Mouse (Mus musculus): Measurements from ENCODE around the gene Larp1. TPM values are rescaled to one million over a fixed set of nuclear protein-coding genes. Genes with fewer than 3 reads are reported as not detected.
"Not testable (repeated sequence)": the region's sequence is repeated elsewhere in the genome, so short reads cannot be mapped to it uniquely, and the experiment has no call there.

Gene Larp1
- polyA plus RNA-seq, 1 experiment from 2014 or later, result 25.2 TPM

- 0 out of 2 replicates have a peak, but pooled peaks cover 2% of the 10 kb centered on the region for H3K27me3 ChIP-seq (replicated peaks; ENCODE audit: control insufficient read depth, insufficient read depth, low read length)
- DNase-seq (ENCODE audit: low spot score) (peak; percentile 51), ATAC-seq (replicated peaks; ENCODE audit: low FRiP score, low TSS enrichment, low read depth) (no peak)
- H3K9me3 ChIP-seq (ENCODE audit: control insufficient read depth, low read length), result no peaks in the 10 kb centered on the region
- H3K4me3 ChIP-seq (ENCODE audit: low read depth, low read length), result 0 out of 2 replicates have a peak overlapping the region, but pooled peaks have one; percentile 10
- peaks cover 7% of the 10 kb centered on the region for H3K4me1 ChIP-seq (replicated peaks; ENCODE audit: control insufficient read depth, insufficient read depth, low read length)
- WGBS, result 44% methylated on average over 4 of the region's 4 CpGs
- peak overlapping the region; percentile 43 for H3K4me2 ChIP-seq (ENCODE audit: low read length)
- H3K27ac ChIP-seq (ENCODE audit: low read depth), result no peak overlapping the region
- H3K9ac ChIP-seq (ENCODE audit: low read length), result no peak overlapping the region
- H3K36me3 ChIP-seq (ENCODE audit: control insufficient read depth, insufficient read depth, low read length), result no peaks in the 10 kb centered on the region
Observed at GRCm38 (mm10) chr11:58092541-58092940, 83.7 kb downstream of the Larp1 start.

- Histone ChIP-seq H3K9ac (ENCODE audit: low read length) (no peak within 1 kb of the TSS), H3K27me3 (replicated peaks; ENCODE audit: control insufficient read depth, insufficient read depth, low read length) (0 out of 2 replicates have a peak, but pooled peaks cover 4% of the 10 kb centered on the region), H3K9me3 (ENCODE audit: control insufficient read depth, low read length) (no peaks in the 10 kb centered on the region), H3K4me1 (replicated peaks; ENCODE audit: control insufficient read depth, insufficient read depth, low read length) (peaks cover 7% of the 10 kb centered on the region), H3K4me2 (ENCODE audit: low read length) (peak within 1 kb of the TSS; percentile 43), H3K36me3 (ENCODE audit: control insufficient read depth, insufficient read depth, low read length) (no peaks in the 10 kb centered on the region), H3K27ac (ENCODE audit: low read depth) (no peak within 1 kb of the TSS), H3K4me3 (ENCODE audit: low read depth, low read length) (0 out of 2 replicates have a peak within 1 kb of the TSS, but pooled peaks have one; percentile 10)
- DNase-seq (ENCODE audit: low spot score) (peak; percentile 61), ATAC-seq (replicated peaks; ENCODE audit: low FRiP score, low TSS enrichment, low read depth) (0 out of 2 replicates have a peak, but pooled peaks have one; percentile 21)
- WGBS, result 15% methylated on average over 12 of the region's 12 CpGs
Observed at GRCm38 (mm10) chr11:58093021-58093528, 84.2 kb downstream of the Larp1 start, which contains the start of gene Gm12248. Gene Gm12248 (minus strand): TSS chr11:58093134.

DNA sequence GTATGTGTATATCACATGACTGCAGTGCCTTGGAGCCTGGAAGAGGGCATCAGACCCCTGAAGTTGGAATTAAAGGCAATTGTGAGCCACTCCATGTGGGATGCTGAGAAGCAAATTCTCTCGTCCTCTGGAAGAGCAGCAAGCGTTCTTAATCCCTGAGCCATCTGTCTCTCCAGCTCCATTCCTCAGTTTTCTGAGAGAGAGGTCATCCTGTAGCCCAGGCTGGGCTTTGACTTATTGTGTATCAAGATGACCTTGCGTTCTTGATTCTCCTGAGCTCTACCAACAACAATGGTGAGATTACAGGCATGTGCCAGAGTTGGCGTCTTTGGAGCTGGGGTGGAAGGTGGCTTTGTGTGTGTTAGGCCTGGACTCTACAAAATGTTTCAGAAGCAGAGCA is 85.9 kb downstream of the Larp1 start:
- Histone ChIP-seq H3K4me1 (replicated peaks; ENCODE audit: control insufficient read depth, insufficient read depth, low read length) (peaks cover 7% of the 10 kb centered on the region), H3K36me3 (ENCODE audit: control insufficient read depth, insufficient read depth, low read length) (no peaks in the 10 kb centered on the region), H3K9me3 (ENCODE audit: control insufficient read depth, low read length) (no peaks in the 10 kb centered on the region), H3K9ac (ENCODE audit: low read length) (no peak overlapping the region), H3K4me2 (ENCODE audit: low read length) (no peak overlapping the region), H3K27ac (ENCODE audit: low read depth) (no peak overlapping the region), H3K27me3 (replicated peaks; ENCODE audit: control insufficient read depth, insufficient read depth, low read length) (0 out of 2 replicates have a peak, but pooled peaks cover 4% of the 10 kb centered on the region), H3K4me3 (ENCODE audit: low read depth, low read length) (no peak overlapping the region)
- no peak for ATAC-seq (replicated peaks; ENCODE audit: low FRiP score, low TSS enrichment, low read depth)
- no peak for DNase-seq (ENCODE audit: low spot score)
- WGBS, result 78% methylated on average over 4 of the region's 4 CpGs

- no peaks in the 10 kb centered on the region for H3K9me3 ChIP-seq (ENCODE audit: control insufficient read depth, low read length)
- ATAC-seq (replicated peaks; ENCODE audit: low FRiP score, low TSS enrichment, low read depth) (no peak), DNase-seq (ENCODE audit: low spot score) (no peak)
- WGBS, result 90% methylated on average over 1 of the region's 1 CpGs
- no peak overlapping the region for H3K9ac ChIP-seq (ENCODE audit: low read length)
- H3K4me3 ChIP-seq (ENCODE audit: low read depth, low read length), result no peak overlapping the region
- H3K27me3 ChIP-seq (replicated peaks; ENCODE audit: control insufficient read depth, insufficient read depth, low read length), result 0 out of 2 replicates have a peak, but pooled peaks cover 4% of the 10 kb centered on the region
- no peaks in the 10 kb centered on the region for H3K36me3 ChIP-seq (ENCODE audit: control insufficient read depth, insufficient read depth, low read length)
- H3K4me1 ChIP-seq (replicated peaks; ENCODE audit: control insufficient read depth, insufficient read depth, low read length), result peaks cover 7% of the 10 kb centered on the region
- no peak overlapping the region for H3K4me2 ChIP-seq (ENCODE audit: low read length)
- no peak overlapping the region for H3K27ac ChIP-seq (ENCODE audit: low read depth)
Observed at GRCm38 (mm10) chr11:58095561-58095960, 86.7 kb downstream of the Larp1 start.

DNA sequence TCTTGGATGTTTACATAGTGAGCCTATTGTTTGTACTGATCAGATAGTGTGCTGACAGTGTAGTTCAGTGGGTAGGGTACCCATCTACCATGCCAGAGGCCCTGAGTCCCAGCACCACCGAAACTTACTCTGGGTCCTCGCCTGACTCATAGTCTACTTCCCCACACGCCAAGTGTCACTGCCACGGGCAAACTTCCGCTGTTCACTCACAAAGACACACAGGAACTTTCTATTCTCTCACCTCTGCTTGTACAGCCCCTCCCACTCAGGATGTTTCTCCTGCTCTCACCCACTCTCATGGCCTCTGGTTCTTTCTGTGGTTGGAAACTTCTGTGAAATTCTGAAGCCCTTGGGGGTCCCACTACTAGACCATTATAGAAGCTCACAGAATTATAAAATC is 87.3 kb downstream of the Larp1 start:
- H3K4me3 ChIP-seq (ENCODE audit: low read depth, low read length), result no peak overlapping the region
- no peak overlapping the region for H3K27ac ChIP-seq (ENCODE audit: low read depth)
- ATAC-seq (replicated peaks; ENCODE audit: low FRiP score, low TSS enrichment, low read depth) (no peak), DNase-seq (ENCODE audit: low spot score) (no peak)
- H3K4me2 ChIP-seq (ENCODE audit: low read length), result no peak overlapping the region
- H3K4me1 ChIP-seq (replicated peaks; ENCODE audit: control insufficient read depth, insufficient read depth, low read length), result peaks cover 7% of the 10 kb centered on the region
- no peaks in the 10 kb centered on the region for H3K9me3 ChIP-seq (ENCODE audit: control insufficient read depth, low read length)
- 82% methylated on average over 5 of the region's 5 CpGs for WGBS
- no peaks in the 10 kb centered on the region for H3K36me3 ChIP-seq (ENCODE audit: control insufficient read depth, insufficient read depth, low read length)
- no peak overlapping the region for H3K9ac ChIP-seq (ENCODE audit: low read length)
- H3K27me3 ChIP-seq (replicated peaks; ENCODE audit: control insufficient read depth, insufficient read depth, low read length), result 0 out of 2 replicates have a peak, but pooled peaks cover 4% of the 10 kb centered on the region

DNA sequence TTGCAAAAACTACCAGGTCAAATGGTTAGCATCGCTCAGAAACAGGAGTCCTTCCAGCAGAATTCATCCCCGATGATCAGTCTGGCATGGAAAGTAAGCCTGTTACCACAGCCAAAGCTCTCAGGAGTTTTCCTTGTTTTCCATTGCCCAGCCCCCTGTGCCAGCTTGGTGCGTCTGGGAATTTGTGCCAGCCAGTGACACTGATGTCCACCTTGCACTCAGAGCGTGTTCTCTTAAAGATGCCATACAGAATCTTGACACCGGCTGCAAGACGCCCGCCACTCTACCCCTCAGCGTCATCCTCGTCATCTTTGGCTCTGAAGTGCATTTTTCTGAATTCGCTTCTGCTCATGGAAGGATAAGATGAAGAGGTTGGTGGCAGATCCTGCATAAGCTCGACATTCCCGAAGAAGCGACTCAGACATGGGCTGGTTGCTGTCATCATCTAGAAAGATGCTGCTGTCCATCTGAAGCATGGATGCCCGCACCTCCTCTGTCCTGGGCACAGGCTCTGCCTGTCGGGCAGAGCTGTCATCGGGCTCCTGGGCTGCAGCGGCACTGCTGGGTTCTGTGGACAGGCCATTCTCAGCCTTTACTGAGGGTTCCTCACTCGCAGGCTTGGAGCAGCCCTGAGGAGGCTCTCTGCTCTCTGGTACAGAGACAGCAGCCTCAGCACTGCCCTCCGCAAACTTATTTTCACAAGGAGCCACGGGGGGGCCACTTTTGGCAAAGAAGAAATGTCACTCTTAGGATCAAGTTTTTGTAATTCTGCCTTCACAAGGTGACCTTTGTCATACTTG is 88.2 kb downstream of the Larp1 start:
- DNase-seq (ENCODE audit: low spot score) (no peak), ATAC-seq (replicated peaks; ENCODE audit: low FRiP score, low TSS enrichment, low read depth) (no peak)
- H3K4me2 ChIP-seq (ENCODE audit: low read length), result peak overlapping the region; percentile 73
- H3K4me1 ChIP-seq (replicated peaks; ENCODE audit: control insufficient read depth, insufficient read depth, low read length), result peaks cover 7% of the 10 kb centered on the region
- no peaks in the 10 kb centered on the region for H3K9me3 ChIP-seq (ENCODE audit: control insufficient read depth, low read length)
- no peak overlapping the region for H3K27ac ChIP-seq (ENCODE audit: low read depth)
- 0 out of 2 replicates have a peak, but pooled peaks cover 4% of the 10 kb centered on the region for H3K27me3 ChIP-seq (replicated peaks; ENCODE audit: control insufficient read depth, insufficient read depth, low read length)
- peak overlapping the region; percentile 35; the same call in 1 of the 2 replicates for H3K4me3 ChIP-seq (ENCODE audit: low read depth, low read length)
- 59% methylated on average over 20 of the region's 20 CpGs for WGBS
- no peak overlapping the region for H3K9ac ChIP-seq (ENCODE audit: low read length)
- no peaks in the 10 kb centered on the region for H3K36me3 ChIP-seq (ENCODE audit: control insufficient read depth, insufficient read depth, low read length)

DNA sequence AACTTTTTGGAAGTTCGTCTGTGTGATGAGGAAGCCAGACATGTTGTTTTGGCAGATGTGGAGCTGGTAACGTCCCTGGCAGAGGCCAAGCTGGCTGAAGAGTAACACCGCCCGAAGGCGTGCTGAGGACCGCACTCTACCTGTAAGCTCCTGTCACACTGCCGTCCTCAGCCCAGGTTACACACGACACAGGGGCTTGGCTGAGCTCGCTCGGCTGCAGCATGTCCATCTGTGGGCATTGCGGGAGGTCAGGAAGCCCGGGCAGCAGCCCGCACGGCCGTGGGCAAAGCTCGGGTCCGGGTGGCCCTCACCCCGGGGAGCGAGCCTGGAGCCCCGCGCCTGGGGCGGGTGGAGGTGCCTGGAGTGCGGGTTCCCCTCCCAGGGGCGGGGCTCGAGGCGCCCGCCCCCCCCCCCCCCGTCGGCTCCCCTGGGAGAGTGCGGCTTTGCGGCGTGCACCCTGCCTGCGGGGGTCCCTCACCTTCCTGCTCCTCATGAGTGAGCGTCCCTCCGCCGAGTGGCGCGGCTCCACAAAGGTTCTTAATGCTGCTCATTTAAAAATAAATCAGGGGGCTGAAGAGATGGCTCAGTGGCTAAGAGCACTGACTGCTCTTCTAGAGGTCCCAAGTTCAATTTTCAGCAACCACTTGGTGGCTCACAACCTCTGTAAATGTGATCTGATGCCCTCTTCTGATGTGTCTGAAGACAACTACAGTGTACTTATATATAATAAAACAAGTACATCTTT is 88.9 kb downstream of the Larp1 start:
- WGBS, result 3% methylated on average over 31 of the region's 38 CpGs
- DNase-seq (ENCODE audit: low spot score), result no peak
- Histone ChIP-seq H3K27me3 (replicated peaks; ENCODE audit: control insufficient read depth, insufficient read depth, low read length) (0 out of 2 replicates have a peak, but pooled peaks cover 4% of the 10 kb centered on the region), H3K4me3 (ENCODE audit: low read depth, low read length) (peak overlapping the region; percentile 35), H3K27ac (ENCODE audit: low read depth) (no peak overlapping the region), H3K9ac (ENCODE audit: low read length) (peak overlapping the region; percentile 35; the same call in 1 of the 2 replicates), H3K36me3 (ENCODE audit: control insufficient read depth, insufficient read depth, low read length) (no peaks in the 10 kb centered on the region), H3K4me2 (ENCODE audit: low read length) (peak overlapping the region; percentile 73), H3K4me1 (replicated peaks; ENCODE audit: control insufficient read depth, insufficient read depth, low read length) (peaks cover 6% of the 10 kb centered on the region), H3K9me3 (ENCODE audit: control insufficient read depth, low read length) (no peaks in the 10 kb centered on the region)
- ATAC-seq (replicated peaks; ENCODE audit: low FRiP score, low TSS enrichment, low read depth), result 0 out of 2 replicates have a peak, but pooled peaks have one; percentile 34

- H3K9ac ChIP-seq (ENCODE audit: low read length); DNase-seq (ENCODE audit: low spot score); H3K4me1 ChIP-seq (replicated peaks; ENCODE audit: control insufficient read depth, insufficient read depth, low read length); H3K9me3 ChIP-seq (ENCODE audit: control insufficient read depth, low read length); H3K36me3 ChIP-seq (ENCODE audit: control insufficient read depth, insufficient read depth, low read length); H3K27me3 ChIP-seq (replicated peaks; ENCODE audit: control insufficient read depth, insufficient read depth, low read length); ATAC-seq (replicated peaks; ENCODE audit: low FRiP score, low TSS enrichment, low read depth); H3K27ac ChIP-seq (ENCODE audit: low read depth): not testable (repeated sequence)
- Histone ChIP-seq H3K4me3 (ENCODE audit: low read depth, low read length) (peak overlapping the region; percentile 35; the same call in 1 of the 2 replicates), H3K4me2 (ENCODE audit: low read length) (peak overlapping the region; percentile 73)
- WGBS, result 73% methylated on average over 5 of the region's 5 CpGs
Observed at GRCm38 (mm10) chr11:58098366-58098720, 89.5 kb downstream of the Larp1 start.
